In genomic region chr17:70748476-70748830, GRCm38 (mm10) we compare ENCODE assay signal across 7 mouse cellular contexts.
A peak's percentile ranks its signal among the peaks of the same experiment; 100 is the strongest.
DNase-seq lines count a peak whose midpoint lies in the region; ATAC-seq lines count a peak whose summit lies in the region.

No protein-coding gene starts in this region.

- H3K9ac ChIP-seq in neural tube, embryonic 11.5 days (ENCODE audit: low read length): peak overlapping the region; percentile 35
- H3K9ac ChIP-seq in forebrain, embryonic 16.5 days (replicated peaks; ENCODE audit: low read depth, low read length): no peak overlapping the region; the same call in 1 of the 2 replicates
- H3K9ac ChIP-seq in liver, embryonic 13.5 days: peak overlapping the region; percentile 26; the same call in 1 of the 2 replicates

- peak overlapping the region; percentile 88 for H3K27ac ChIP-seq in neural tube, embryonic 11.5 days (ENCODE audit: low read depth, low read length)
- no peak overlapping the region for H3K27ac ChIP-seq in forebrain, embryonic 16.5 days (ENCODE audit: low read length)
- no peak overlapping the region for H3K27ac ChIP-seq in liver, embryonic 13.5 days

- WGBS in neural tube, embryonic 11.5 days: 5% methylated on average over 10 of the region's 10 CpGs
- WGBS in forebrain, embryonic 16.5 days: 16% methylated on average over 10 of the region's 10 CpGs
- WGBS in liver, embryonic 13.5 days (ENCODE audit: insufficient replicate concordance): 9% methylated on average over 10 of the region's 10 CpGs

- H3K36me3 ChIP-seq in neural tube, embryonic 11.5 days (ENCODE audit: control insufficient read depth, insufficient read depth, low read length): no peaks in the 10 kb centered on the region
- H3K36me3 ChIP-seq in forebrain, embryonic 16.5 days (ENCODE audit: control insufficient read depth, insufficient read depth): no peaks in the 10 kb centered on the region
- no peaks in the 10 kb centered on the region for H3K36me3 ChIP-seq in liver, embryonic 13.5 days

- no peak for DNase-seq in neural tube, embryonic 11.5 days (ENCODE audit: low spot score)
- DNase-seq in neural tube, embryonic 10.5 days (ENCODE audit: extremely low spot score, low spot score): no peak
- no peak for DNase-seq in liver, embryonic 13.5 days
- DNase-seq in MN1 (ENCODE audit: low spot score): no peak
- no peak for DNase-seq in urinary bladder, adult 2 months (ENCODE audit: low spot score)

- H3K4me1 ChIP-seq in neural tube, embryonic 11.5 days (ENCODE audit: control insufficient read depth, insufficient read depth, low read length): peaks cover 19% of the 10 kb centered on the region
- peaks cover 18% of the 10 kb centered on the region for H3K4me1 ChIP-seq in forebrain, embryonic 16.5 days (replicated peaks; ENCODE audit: control insufficient read depth, insufficient read depth, low read length)
- peaks cover 18% of the 10 kb centered on the region; the same call in 1 of the 2 replicates for H3K4me1 ChIP-seq in liver, embryonic 13.5 days (replicated peaks)

- peak overlapping the region; percentile 40 for H3K4me2 ChIP-seq in neural tube, embryonic 11.5 days (ENCODE audit: low read depth)
- H3K4me2 ChIP-seq in forebrain, embryonic 16.5 days (ENCODE audit: low read length): peak overlapping the region; percentile 63
- peak overlapping the region; percentile 42 for H3K4me2 ChIP-seq in liver, embryonic 13.5 days

- no peaks in the 10 kb centered on the region for H3K27me3 ChIP-seq in neural tube, embryonic 11.5 days (ENCODE audit: control insufficient read depth, insufficient read depth, low read length)
- H3K27me3 ChIP-seq in forebrain, embryonic 16.5 days (replicated peaks; ENCODE audit: control insufficient read depth, insufficient read depth, low read length): peaks cover 2% of the 10 kb centered on the region; the same call in 1 of the 2 replicates
- H3K27me3 ChIP-seq in liver, embryonic 13.5 days: peaks cover 59% of the 10 kb centered on the region

- no peaks in the 10 kb centered on the region for H3K9me3 ChIP-seq in neural tube, embryonic 11.5 days (ENCODE audit: control insufficient read depth, low read length)
- no peaks in the 10 kb centered on the region for H3K9me3 ChIP-seq in forebrain, embryonic 16.5 days (ENCODE audit: control insufficient read depth, low read length)
- no peaks in the 10 kb centered on the region for H3K9me3 ChIP-seq in liver, embryonic 13.5 days (replicated peaks)

- H3K4me3 ChIP-seq in neural tube, embryonic 11.5 days (ENCODE audit: low read depth, low read length): peak overlapping the region; percentile 12; the same call in 1 of the 2 replicates
- peak overlapping the region; percentile 34; the same call in 1 of the 2 replicates for H3K4me3 ChIP-seq in forebrain, embryonic 16.5 days (replicated peaks; ENCODE audit: low read length)
- H3K4me3 ChIP-seq in liver, embryonic 13.5 days (replicated peaks): peak overlapping the region; percentile 10; the same call in 1 of the 2 replicates

- no peak for ATAC-seq in neural tube, embryonic 11.5 days (ENCODE audit: insufficient read depth, low FRiP score, low TSS enrichment)
- no peak for ATAC-seq in forebrain, embryonic 16.5 days
- ATAC-seq in liver, embryonic 13.5 days (ENCODE audit: low read depth): no peak
- no peak for ATAC-seq in monocyte, adult 5-6 weeks (replicated peaks; ENCODE audit: insufficient number of reproducible peaks, low FRiP score, low TSS enrichment, poor library complexity, severe bottlenecking)
